Mouse (Mus musculus): ENCODE data around the gene Pkib. TPM values are rescaled to one million over a fixed set of nuclear protein-coding genes. Genes with fewer than 3 reads are reported as not detected.

Pkib gene
- total RNA-seq (2017) = 26.8 and 35.8 TPM in 2 replicates

DNA sequence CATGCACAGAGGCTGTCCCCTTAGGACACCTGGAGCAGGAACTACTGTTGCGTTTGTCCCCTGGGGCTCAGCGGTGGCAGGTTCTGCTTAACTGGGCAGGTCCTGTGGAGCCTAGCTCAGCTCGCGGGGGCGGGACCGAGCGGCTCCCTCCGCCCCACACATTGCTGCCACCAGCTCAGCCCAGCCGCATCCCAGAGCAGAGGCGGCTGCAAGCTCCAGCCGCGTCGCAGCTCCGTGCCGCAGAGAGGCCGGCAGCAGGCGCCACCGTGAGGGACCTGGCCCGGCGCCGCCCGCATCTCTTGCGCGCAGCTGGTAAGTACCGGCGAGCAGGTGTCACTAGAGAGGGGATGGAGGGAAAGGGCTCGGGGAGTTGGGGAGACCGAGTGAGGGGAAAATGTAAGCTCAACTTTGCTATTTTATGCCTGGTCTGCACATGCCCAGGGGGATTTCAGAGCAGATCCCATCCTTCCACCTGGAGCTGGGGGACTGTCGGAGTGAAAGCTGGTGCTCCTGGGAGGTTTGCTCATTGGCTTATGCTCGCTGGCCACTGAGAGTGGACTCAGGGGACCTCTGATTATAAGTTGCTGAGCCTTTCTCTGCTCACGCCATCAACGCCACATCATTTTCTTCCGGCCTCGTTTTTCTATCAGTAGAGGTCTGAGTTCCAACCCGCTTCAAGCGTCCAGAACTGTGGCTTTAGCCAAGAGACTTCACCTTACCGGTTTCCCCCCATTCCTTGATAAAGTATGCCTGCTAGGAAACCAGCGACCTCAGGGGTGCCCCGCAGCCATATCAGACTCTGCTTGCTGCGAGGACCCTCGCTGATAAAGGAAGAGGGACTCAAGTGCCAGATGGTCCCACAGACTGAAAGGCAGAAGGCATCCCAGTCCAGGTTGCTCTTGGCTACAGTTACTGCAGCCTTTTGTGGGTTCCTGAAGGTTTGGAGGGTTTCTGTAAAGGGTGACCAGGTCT, at the start of gene Pkib:
Pkib (plus strand) TSS at position 86 of the 972 bp plus-strand sequence.
- ATAC-seq (ENCODE audit: extremely low read depth, insufficient number of reproducible peaks, low FRiP score, poor library complexity, severe bottlenecking) = peak; percentile 97

DNA sequence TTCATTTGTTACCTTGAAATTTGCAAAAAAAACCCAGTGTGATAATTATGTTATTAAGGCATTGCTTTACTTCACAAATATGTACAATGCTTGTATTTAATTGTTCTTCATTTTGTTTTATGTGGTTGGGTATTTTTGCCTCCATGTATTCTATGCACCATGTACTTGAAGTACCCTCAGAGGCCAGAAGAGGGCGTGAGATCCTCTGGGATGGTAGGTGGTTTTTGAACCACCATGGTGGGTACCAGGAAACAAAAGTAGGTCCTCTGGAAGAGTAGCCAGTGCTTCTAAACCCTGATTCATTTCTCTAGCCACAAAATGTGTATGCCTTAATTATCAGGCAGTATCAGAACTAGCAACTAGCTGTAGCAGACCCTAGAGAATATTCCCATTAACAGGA, 47.9 kb upstream of the Pkib start:
- ATAC-seq (ENCODE audit: extremely low read depth, insufficient number of reproducible peaks, low FRiP score, poor library complexity, severe bottlenecking) = 0 out of 2 replicates have a peak, but pooled peaks have one; percentile 58

DNA sequence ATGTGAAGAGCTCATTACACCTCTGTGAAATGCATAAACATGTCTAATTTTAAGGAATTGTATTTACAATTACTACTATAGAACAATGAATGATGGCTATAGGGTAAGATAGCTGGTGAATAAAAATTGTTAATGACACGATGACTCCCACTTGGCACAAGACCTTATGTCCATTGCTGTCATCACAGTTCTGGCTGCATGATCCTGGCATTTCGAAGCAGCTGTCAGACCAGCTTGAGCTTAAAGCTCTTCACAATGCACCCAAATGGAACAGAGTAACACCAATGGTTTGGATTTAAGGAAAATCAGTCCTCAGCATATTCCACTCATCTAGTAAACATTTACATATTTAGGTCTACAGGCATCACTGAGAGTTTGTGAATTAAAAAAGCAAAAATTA, 37.5 kb upstream of the Pkib start:
- no peak for ATAC-seq (ENCODE audit: extremely low read depth, insufficient number of reproducible peaks, low FRiP score, poor library complexity, severe bottlenecking)

DNA sequence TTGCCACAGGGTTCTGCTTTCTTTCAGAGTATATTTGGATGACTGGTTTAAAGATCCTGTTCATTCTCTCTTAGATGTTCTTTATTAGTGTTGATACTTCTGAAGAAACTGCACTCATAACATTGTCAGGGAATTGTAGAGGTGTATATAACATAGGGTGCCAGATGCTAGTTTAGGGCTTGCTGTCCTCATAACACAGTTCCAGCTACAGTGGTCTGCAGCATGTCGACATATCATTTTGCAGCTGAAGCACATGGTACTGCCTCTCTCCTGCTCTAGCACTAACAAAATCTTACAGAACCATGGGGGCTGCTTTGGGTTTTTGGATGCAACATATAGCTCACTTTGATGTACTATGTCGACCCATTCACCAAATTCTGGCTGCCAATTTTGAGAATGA, 34.6 kb upstream of the Pkib start:
- ATAC-seq (ENCODE audit: extremely low read depth, insufficient number of reproducible peaks, low FRiP score, poor library complexity, severe bottlenecking) = no peak

DNA sequence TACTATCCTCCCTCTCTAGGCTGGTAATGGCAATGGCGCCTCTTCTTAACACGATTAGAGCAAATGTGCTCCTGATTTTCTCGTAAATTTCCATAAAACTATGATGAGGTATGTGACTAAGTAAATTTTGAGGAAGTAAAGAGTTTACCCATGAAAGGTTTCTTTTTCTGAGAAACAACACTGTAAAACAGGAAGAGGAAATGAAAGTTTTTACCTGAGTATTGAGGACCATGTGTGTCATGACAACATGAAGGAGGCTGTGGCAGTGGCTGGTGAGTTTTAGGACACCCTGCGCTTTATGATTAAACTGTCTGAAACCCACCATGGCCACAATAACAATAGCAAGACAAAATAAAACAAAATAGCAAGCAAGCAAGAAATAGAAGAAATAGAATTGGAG, 28.8 kb upstream of the Pkib start:
- ATAC-seq (ENCODE audit: extremely low read depth, insufficient number of reproducible peaks, low FRiP score, poor library complexity, severe bottlenecking) = peak; percentile 95

DNA sequence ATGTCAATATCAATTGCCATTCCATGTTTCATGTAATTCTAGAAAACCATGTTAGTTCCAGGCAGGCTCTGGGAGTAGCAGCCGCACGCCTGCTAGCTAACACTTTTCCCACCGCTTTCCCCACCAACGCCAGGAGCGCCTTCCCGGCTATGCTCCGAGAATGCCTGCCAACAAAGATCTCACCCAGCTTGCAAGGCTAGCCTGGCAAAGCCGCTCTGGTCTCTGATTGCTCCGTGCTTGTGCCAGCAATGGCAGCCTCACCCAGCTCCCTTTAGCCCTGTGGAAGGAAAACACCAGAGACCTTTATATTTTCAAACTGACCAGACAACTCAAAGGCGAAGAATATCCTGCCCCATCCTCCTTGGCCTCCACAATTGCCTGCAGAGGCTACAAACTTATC, 8.5 kb upstream of the Pkib start:
- ATAC-seq (ENCODE audit: extremely low read depth, insufficient number of reproducible peaks, low FRiP score, poor library complexity, severe bottlenecking) = no peak

DNA sequence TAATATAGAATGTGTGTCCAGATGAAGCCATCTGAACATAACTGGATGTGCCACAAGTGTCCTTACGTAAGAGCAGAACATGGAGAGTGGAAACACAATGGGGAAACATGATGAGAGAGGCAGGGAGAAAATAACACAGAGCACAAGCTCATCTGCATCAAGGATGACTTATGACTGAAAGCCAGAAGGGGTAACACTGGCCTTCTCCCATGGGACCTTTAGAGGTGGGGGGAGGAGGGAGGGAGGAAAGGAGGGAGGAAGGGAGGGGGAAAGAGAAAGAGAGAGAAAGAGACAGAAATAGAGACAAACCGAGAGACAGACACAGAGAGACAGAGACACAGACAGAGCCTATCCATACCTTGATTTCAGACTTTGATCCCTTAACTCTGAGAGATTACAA, 4.0 kb upstream of the Pkib start:
- ATAC-seq (ENCODE audit: extremely low read depth, insufficient number of reproducible peaks, low FRiP score, poor library complexity, severe bottlenecking) = no peak

DNA sequence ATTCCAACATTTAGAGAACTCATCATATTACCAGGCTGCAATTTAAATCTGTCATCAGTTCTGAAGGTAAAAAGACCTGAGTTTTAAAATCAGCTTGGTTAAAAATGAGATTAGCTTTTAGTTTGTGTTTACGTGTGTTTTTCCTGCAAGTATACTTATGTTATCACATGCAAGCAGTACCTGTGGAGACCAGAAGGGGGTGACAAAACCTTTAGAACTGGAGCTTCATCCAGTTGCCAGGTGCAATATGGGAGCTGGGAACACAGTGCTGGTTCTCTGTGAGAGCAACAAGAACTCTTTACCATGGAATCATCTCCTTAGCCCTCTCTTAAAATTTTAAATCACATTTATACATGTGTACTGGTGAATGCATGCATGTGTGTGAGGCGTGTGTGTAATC, 1.2 kb upstream of the Pkib start:
- ATAC-seq (ENCODE audit: extremely low read depth, insufficient number of reproducible peaks, low FRiP score, poor library complexity, severe bottlenecking) = no peak

DNA sequence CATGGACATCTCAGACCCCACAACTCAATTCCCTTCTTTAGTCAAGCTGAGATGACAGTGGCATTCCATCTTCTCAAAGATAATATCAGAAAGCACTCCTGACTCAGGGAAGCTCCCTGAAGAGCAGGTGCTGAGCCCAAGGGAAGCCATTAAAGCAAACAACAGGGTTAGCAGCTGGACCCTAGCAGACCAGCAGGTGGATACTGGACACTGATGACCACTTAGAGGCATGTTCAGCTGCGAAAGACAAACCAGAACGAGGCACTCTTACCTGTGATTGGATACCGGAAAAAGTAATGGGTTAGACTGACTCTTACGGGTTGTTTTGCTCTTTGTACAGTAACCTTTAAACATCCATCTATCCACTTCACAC, 1.1 kb downstream of the Pkib start:
- ATAC-seq (ENCODE audit: extremely low read depth, insufficient number of reproducible peaks, low FRiP score, poor library complexity, severe bottlenecking) = no peak

DNA sequence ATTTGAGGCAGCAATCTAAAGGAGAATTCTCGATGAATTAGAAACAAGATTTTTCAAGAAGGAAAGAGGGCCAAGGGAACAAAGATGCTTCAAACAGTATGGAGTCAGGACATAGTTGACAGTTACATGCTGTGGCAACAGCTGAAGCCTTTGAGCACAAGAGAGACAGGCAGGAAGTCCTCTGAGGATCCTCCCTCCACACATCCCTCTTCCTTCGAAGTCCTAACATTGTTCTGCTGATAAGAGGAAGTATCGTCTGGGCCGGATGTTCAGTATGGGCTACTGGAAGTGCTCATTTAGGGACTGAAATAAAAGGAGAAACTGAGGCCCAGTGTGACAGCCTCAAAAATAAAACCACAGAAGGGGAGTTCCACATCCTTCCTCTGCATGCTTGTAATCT, 5.2 kb downstream of the Pkib start:
- ATAC-seq (ENCODE audit: extremely low read depth, insufficient number of reproducible peaks, low FRiP score, poor library complexity, severe bottlenecking) = peak; percentile 40; the same call in 1 of the 2 replicates

DNA sequence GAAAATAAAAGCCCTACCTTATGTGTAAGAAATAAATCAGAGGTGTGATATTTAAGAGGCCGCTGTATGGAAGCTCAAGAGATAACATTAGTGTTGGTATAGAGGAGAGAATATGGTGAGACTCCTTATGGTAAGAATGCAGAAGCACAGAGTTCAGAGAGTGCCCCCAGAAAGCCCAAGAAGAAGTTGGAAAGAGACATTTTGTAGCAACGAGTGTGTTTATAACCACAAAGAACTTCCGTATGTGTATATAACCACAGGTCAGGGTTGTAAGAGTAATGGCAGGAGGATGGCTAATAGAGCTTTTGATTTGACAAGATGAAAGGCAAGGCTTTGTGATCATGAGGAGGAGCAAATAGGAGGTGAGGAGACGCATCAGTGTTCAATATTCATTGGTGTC, 6.5 kb downstream of the Pkib start:
- no peak for ATAC-seq (ENCODE audit: extremely low read depth, insufficient number of reproducible peaks, low FRiP score, poor library complexity, severe bottlenecking)

DNA sequence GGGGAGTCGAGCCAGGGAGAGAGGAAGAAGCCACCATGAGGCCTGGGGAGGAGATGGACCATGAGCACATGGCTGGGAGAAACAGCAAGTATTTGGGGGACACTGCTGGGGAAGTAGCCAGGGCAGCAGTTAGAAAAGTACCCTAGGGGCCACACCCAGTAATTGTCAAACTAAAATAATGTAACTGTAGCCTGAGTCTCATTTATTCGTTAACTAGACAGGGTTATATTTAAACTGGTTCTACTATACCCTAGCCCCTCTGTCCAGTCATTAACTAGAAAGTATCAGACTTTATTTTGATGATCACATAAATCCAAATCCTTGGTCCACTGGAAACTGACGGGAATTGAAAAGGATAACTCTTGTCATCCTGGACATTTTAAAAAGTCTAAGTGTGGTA, 7.8 kb downstream of the Pkib start:
- no peak for ATAC-seq (ENCODE audit: extremely low read depth, insufficient number of reproducible peaks, low FRiP score, poor library complexity, severe bottlenecking)

DNA sequence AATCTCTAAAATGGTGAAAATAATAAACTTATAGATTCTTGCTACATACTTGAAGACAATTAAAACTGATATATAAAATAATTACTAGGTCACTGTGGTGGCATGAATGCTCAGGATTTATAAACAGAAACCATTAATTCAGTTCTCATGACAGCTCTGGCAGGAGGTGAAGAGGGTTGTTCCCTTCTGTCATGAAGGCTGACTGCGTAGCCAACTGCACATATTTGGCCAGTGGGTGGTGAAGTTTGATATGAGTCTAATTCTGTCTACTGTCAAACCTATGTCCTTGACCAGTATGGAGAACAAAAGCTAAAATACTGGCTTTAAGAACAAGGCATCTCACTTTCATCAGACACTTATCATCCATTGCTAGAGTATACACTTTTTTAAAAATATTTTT, 21.5 kb downstream of the Pkib start:
- no peak for ATAC-seq (ENCODE audit: extremely low read depth, insufficient number of reproducible peaks, low FRiP score, poor library complexity, severe bottlenecking)

DNA sequence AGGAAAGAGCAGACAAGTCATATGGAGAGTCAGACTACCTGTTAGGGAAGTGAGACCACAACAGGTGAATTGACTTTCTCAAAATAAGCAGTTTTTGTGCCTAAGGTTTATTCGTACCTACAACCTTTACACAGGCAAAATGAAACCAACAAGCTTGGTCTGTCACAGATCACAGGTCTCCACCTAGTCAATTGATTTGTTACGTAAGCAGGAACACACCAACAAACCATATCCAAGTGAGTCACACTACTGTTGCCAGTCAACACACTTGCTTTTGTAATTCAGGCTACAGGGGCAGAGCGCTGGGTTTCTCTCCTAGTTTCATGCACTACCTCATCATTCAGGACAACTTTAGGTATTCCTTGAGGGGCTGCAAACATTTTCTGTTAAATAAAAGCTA, 28.7 kb downstream of the Pkib start:
- ATAC-seq (ENCODE audit: extremely low read depth, insufficient number of reproducible peaks, low FRiP score, poor library complexity, severe bottlenecking) = 0 out of 2 replicates have a peak, but pooled peaks have one; percentile 39

DNA sequence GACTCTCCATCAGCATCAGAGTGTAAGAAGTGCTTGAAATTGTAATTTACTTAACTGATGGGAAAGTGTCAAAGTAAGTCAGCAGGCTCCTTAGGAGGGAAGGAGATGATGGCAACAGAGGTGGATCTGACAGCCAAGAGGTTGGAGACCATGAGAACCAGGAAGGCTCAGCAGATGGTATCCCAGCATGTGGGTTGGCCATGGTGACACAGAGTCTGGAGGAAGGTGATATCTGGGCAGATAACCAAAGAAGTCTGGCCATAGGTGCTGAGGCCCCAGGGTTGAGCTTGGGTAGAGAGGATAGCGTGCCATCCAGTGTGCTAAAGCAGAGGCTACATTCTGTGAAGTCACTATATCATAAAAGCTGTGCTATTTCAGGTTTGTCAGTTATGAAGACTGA, 32.0 kb downstream of the Pkib start:
- ATAC-seq (ENCODE audit: extremely low read depth, insufficient number of reproducible peaks, low FRiP score, poor library complexity, severe bottlenecking) = no peak

DNA sequence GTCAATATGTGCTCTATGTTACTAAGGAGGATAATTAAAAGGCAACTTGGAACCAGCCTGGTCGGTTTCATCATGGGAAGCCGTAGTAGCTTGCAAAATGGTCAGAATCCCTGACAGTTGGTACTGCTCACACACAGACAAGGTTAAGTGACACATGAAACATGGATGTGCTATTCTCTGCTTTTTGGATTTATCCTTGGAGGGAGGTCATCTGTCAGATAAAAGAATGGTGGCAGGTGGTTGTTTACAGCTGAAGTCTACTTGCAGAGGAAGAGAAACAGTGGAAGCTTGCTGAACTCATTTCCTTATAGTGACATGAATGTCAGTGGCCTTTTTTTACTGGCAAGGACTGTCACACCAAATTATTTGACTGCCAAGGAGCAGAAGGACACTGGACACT, 32.5 kb downstream of the Pkib start:
- ATAC-seq (ENCODE audit: extremely low read depth, insufficient number of reproducible peaks, low FRiP score, poor library complexity, severe bottlenecking) = no peak

DNA sequence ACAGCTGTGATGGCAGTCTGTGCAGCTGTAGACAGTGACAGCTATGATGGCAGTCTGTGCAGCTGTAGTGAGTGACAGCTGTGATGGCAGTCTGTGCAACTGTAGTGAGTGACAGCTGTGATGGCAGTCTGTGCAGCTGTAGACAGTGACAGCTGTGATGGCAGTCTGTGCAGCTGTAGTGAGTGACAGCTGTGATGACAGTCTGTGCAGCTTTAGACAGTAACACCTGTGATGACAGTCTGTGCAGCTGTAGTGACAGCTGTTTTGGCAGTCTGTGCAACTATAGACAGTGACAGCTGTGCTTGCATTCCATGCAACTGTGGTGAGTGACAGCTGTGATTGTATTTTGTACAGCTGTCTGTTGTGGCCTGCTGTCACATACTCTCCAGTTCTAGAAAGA, 44.0 kb downstream of the Pkib start:
- ATAC-seq (ENCODE audit: extremely low read depth, insufficient number of reproducible peaks, low FRiP score, poor library complexity, severe bottlenecking) = no peak

DNA sequence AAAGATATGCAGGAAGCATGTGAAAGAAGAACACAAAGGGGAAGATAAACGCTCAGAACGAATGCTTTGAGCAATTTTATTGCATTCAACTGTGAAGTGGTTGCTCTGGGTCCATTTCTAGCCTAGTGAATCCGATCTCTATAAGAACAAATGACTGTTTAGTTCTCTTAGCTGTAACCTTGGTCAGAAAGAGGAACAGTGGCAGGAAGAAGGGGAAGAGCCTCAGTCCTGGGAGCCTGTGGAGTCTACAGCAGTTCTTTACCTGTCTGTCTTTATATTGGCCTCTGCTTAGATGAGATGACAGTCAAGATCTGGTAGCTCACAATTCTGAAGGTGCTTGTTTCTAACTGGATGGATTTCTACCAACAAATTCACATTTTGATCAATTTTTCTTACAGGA, 56.2 kb downstream of the Pkib start:
- ATAC-seq (ENCODE audit: extremely low read depth, insufficient number of reproducible peaks, low FRiP score, poor library complexity, severe bottlenecking) = 0 out of 2 replicates have a peak, but pooled peaks have one; percentile 13

DNA sequence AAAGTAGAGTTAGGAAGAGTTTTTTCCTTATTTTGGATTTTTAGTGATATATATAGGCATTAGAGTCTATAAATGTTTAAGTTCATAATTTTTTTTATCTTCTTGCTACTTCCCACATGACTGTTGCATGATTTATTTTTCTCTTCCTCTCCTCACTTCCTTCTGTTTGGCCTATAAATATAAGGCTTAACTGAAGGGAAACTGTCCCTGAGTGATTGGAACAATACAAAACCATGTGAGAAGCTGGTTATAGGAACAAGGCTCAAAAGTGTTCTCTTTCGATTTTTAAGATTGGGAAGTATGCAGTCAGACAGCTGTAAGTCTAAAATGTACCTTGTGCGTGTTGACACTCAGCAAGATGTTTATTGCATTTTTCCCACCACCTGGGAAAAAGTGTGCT, 58.4 kb downstream of the Pkib start:
- no peak for ATAC-seq (ENCODE audit: extremely low read depth, insufficient number of reproducible peaks, low FRiP score, poor library complexity, severe bottlenecking)

DNA sequence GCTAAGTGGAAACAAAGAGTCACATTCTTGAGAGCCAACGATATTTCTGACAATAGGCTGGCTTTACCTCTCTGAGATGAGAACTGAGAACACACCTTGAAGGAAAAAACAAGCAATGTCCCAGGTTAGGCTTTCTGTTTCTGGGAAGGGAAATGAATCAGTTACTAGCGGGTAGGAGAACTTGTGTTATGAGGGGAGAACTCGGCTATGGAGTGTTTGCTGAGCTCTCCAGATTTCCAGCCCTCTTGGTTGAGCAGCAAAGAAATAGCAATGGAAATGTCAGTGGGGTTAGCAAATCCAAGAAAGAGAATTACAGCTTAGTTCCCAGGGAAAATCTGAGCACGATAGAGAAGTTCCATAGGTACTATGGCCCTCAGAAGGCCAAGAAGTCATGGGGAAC, 70.5 kb downstream of the Pkib start:
- no peak for ATAC-seq (ENCODE audit: extremely low read depth, insufficient number of reproducible peaks, low FRiP score, poor library complexity, severe bottlenecking)

DNA sequence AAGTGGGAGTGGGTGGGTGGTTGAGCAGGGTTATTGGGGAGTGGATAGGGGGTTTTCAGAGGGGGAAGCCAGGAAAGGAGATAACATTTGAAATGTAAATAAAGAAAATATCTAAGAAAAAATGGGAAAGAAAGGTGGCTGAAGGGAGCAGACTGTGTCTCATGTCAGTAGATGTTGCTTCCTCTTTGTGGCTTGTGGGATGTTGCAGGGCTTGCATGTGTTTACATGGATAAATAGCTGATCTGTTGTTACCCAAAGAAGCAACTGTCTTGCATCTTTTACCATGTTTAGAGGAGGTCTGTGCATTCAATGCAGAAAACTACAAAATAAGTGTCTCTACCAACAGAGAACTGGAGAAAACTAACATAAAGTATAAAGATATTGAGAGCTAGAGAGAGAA, 89.3 kb downstream of the Pkib start:
- ATAC-seq (ENCODE audit: extremely low read depth, insufficient number of reproducible peaks, low FRiP score, poor library complexity, severe bottlenecking) = no peak
